Mouse (Mus musculus) limb, embryonic 14.5 days (tissue): ENCODE measurements around the gene Gm12355. TPM values are rescaled to one million over a fixed set of nuclear protein-coding genes. Genes with fewer than 3 reads are reported as not detected.
"Not testable (repeated sequence)": the region's sequence is repeated elsewhere in the genome, so short reads cannot be mapped to it uniquely, and the experiment has no call there.

Source experiments
- ATAC-seq: fragments of 200-750 bp; cut with Nextera tagmentation; 2 replicates; pipeline ENCODE4 v1.8.0; 2017; ENCODE audit warnings: low read depth, moderate number of reproducible peaks, moderate TSS enrichment; ENCODE audit not compliant: low FRiP score
- DNase-seq: peaks from one replicate; pipeline ENCODE4 v3.0.0-alpha.2; 2015; ENCODE audit warnings: low spot score
- H3K27ac ChIP-seq: fragments of 300-500 bp; sonication (generic); replicated peaks from 2 replicates; pipeline ENCODE4 v1.5.1; 2014; ENCODE audit warnings: low read depth, mild to moderate bottlenecking, low read length, moderate library complexity, mixed read lengths
- H3K27me3 ChIP-seq: fragments of 300-500 bp; sonication (generic); 2 replicates; pipeline ENCODE4 v1.6.1; 2014; ENCODE audit warnings: low read length, mixed read lengths; ENCODE audit not compliant: control insufficient read depth, insufficient read depth
- H3K36me3 ChIP-seq: fragments of 300-500 bp; sonication (generic); 2 replicates; pipeline ENCODE4 v1.6.1; 2014; ENCODE audit warnings: mild to moderate bottlenecking, low read length, moderate library complexity, mixed read lengths; ENCODE audit not compliant: control insufficient read depth, insufficient read depth
- H3K4me1 ChIP-seq: fragments of 300-500 bp; sonication (generic); 2 replicates; pipeline ENCODE4 v1.6.1; 2014; ENCODE audit warnings: antibody characterized with exemption, low read length, mixed read lengths; ENCODE audit not compliant: control insufficient read depth, insufficient read depth
- H3K4me2 ChIP-seq: fragments of 300-500 bp; sonication (generic); replicated peaks from 2 replicates; pipeline ENCODE4 v1.6.1; 2014; ENCODE audit warnings: low read depth, mild to moderate bottlenecking, low read length, moderate library complexity; ENCODE audit not compliant: severe bottlenecking
- H3K4me3 ChIP-seq: fragments of 300-500 bp; sonication (generic); replicated peaks from 2 replicates; pipeline ENCODE4 v1.5.1; 2014; ENCODE audit warnings: low read length
- H3K9ac ChIP-seq: fragments of 300-500 bp; sonication (generic); 2 replicates; pipeline ENCODE4 v1.6.1; 2014; ENCODE audit warnings: mild to moderate bottlenecking, low read depth, low read length, moderate library complexity; ENCODE audit not compliant: severe bottlenecking
- H3K9me3 ChIP-seq: fragments of 300-500 bp; sonication (generic); 2 replicates; pipeline ENCODE4 v1.6.1; 2016; ENCODE audit warnings: low read length; ENCODE audit not compliant: control insufficient read depth
- POLR2A ChIP-seq: fragments of 200-500 bp; IDR thresholded peaks from 2 replicates; pipeline ENCODE4 v1.8.0; 2012; ENCODE audit warnings: inconsistent platforms, mild to moderate bottlenecking, moderate library complexity, borderline replicate concordance; ENCODE audit not compliant: insufficient read depth, insufficient read length; ENCODE audit errors: extremely low read depth
- WGBS: fragments of 180-500 bp; shearing (Covaris S2); extraction: QIAGEN DNeasy Blood & Tissue Kit; methylation state at CpG from one replicate; pipeline ENCODE4 v1.1.7; 2014; 5-methylcytosine and 5-hydroxymethylcytosine counted together
- polyA plus RNA-seq, 2 experiments: library from polyadenylated mRNA; depleted of rRNA in 1 of 2; stranded (reverse) in 1 of 2; unstranded in 1 of 2; fragments of >200 nt; fragmentation: Nextera tagmentation in 1 of 2; extraction: Ambion mirVana in 1 of 2; gene quantifications; 2 replicates each; pipeline versions ENCODE4 v1.2.1 to v1.2.3; 2012 to 2014

The Gm12355 gene
- polyA plus RNA-seq (2012; rRNA removed) (0.12 and 0.31 TPM in 2 replicates), polyA plus RNA-seq (2014; fragmentation: Nextera tagmentation; extraction: Ambion mirVana) (0.69 and 1.3 TPM in 2 replicates)

- DNase-seq (no peak), ATAC-seq (no peak)
- Histone ChIP-seq H3K27ac (no peak within 1 kb of the TSS), H3K9me3 (no peaks in the 10 kb centered on the region), H3K9ac (no peak within 1 kb of the TSS), H3K4me2 (no peak within 1 kb of the TSS), H3K4me1 (no peaks in the 10 kb centered on the region), H3K36me3 (no peaks in the 10 kb centered on the region), H3K4me3 (no peak within 1 kb of the TSS), H3K27me3 (no peaks in the 10 kb centered on the region)
- WGBS, result 89% methylated on average over 10 of the region's 10 CpGs
- no peak for TF ChIP-seq POLR2A
Observed at GRCm38 (mm10) chr11:98625611-98626410, at the start of gene Gm12355, which contains the start of gene Gsdma3. TSS of gene Gm12355 (minus strand) at chr11:98625661. TSS of gene Gsdma3 (plus strand) at chr11:98626360.

- 7% methylated on average over 6 of the region's 7 CpGs for WGBS
Observed at GRCm38 (mm10) chr11:98673136-98673535, 47.7 kb upstream of the Gm12355 start.

GRCm38 (mm10) chr11:98672482-98672881 is 47.0 kb upstream of the Gm12355 start:
- no peak overlapping the region for H3K27ac ChIP-seq
- H3K9me3 ChIP-seq, result no peaks in the 10 kb centered on the region
- TF ChIP-seq POLR2A, result no peak
- 0 out of 2 replicates have a peak, but pooled peaks cover 10% of the 10 kb centered on the region for H3K27me3 ChIP-seq
- no peak overlapping the region for H3K9ac ChIP-seq
- H3K4me3 ChIP-seq, result no peak overlapping the region
- ATAC-seq (no peak), DNase-seq (no peak)
- H3K4me2 ChIP-seq, result no peak overlapping the region
- 90% methylated on average over 5 of the region's 5 CpGs for WGBS
- H3K36me3 ChIP-seq, result no peaks in the 10 kb centered on the region
- no peaks in the 10 kb centered on the region for H3K4me1 ChIP-seq

More at GRCm38 (mm10) chr11:98673136-98673535, 47.7 kb upstream of the Gm12355 start:
- H3K4me1 ChIP-seq, H3K27me3 ChIP-seq, H3K4me3 ChIP-seq, H3K27ac ChIP-seq, ATAC-seq, H3K36me3 ChIP-seq, H3K9ac ChIP-seq, H3K9me3 ChIP-seq: not testable (repeated sequence)
- DNase-seq, result peak; percentile 18
- H3K4me2 ChIP-seq, result 0 out of 2 replicates have a peak overlapping the region, but pooled peaks have one; percentile 10

- no peak for DNase-seq
- Histone ChIP-seq H3K27me3 (0 out of 2 replicates have a peak, but pooled peaks cover 14% of the 10 kb centered on the region), H3K4me2 (no peak overlapping the region), H3K9ac (no peak overlapping the region), H3K36me3 (no peaks in the 10 kb centered on the region), H3K4me3 (no peak overlapping the region), H3K27ac (no peak overlapping the region), H3K4me1 (no peaks in the 10 kb centered on the region), H3K9me3 (no peaks in the 10 kb centered on the region)
- TF ChIP-seq POLR2A, result no peak
- 58% methylated on average over 5 of the region's 5 CpGs for WGBS
- ATAC-seq, result no peak
Observed at GRCm38 (mm10) chr11:98671857-98672256, 46.4 kb upstream of the Gm12355 start.

DNA sequence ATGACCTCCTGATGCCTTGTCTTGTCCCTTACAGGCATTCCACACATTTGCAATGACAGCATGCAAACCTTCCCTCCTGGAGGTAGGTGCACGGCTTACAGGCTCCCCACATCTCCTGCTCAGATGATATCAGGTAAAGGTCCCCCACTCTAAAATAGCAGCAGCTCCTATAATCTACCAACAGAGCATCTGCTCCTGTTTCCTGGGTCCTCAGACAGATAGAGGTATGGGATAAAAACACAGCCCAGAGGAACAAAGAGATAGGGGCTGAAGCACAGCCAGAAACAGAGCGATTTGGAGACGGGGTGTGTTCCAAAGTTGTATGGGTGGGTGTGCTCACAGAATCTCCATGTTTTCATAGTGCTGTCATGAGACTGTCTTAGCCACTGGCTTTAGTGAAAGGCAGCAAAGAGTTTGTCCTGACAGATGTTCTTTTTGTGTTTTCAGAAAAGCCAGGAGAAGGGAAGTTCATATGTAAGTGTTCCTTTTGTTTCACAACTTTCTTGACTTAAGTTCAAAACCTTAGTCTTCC is 45.9 kb upstream of the Gm12355 start:
- H3K36me3 ChIP-seq, result no peaks in the 10 kb centered on the region
- H3K4me2 ChIP-seq, result no peak overlapping the region
- no peak for DNase-seq
- H3K27ac ChIP-seq, result no peak overlapping the region
- H3K9me3 ChIP-seq, result no peaks in the 10 kb centered on the region
- no peak for ATAC-seq
- WGBS, result 66% methylated on average over 3 of the region's 3 CpGs
- H3K4me3 ChIP-seq, result no peak overlapping the region
- no peaks in the 10 kb centered on the region for H3K4me1 ChIP-seq
- 0 out of 2 replicates have a peak, but pooled peaks cover 14% of the 10 kb centered on the region for H3K27me3 ChIP-seq
- H3K9ac ChIP-seq, result no peak overlapping the region
- no peak for TF ChIP-seq POLR2A
